Mouse (Mus musculus) hindbrain, embryonic 11.5 days (tissue): ENCODE measurements around the gene Fam189a1. TPM values are rescaled to one million over a fixed set of nuclear protein-coding genes. Genes with fewer than 3 reads are reported as not detected.

ENCODE experiments used
- ATAC-seq: fragments of 200-750 bp; cut with Nextera tagmentation; 2 replicates; pipeline ENCODE4 v1.8.0; 2017; ENCODE audit warnings: mild to moderate bottlenecking, moderate TSS enrichment, moderate library complexity; ENCODE audit not compliant: low FRiP score
- DNase-seq: peaks from one replicate; pipeline ENCODE4 v3.0.0-alpha.2; 2015; ENCODE audit warnings: low spot score
- H3K27ac ChIP-seq: fragments of 300-500 bp; sonication (generic); 2 replicates; pipeline ENCODE4 v1.5.1; 2014; ENCODE audit warnings: mild to moderate bottlenecking, low read depth, low read length
- H3K27me3 ChIP-seq: fragments of 300-500 bp; sonication (generic); 2 replicates; pipeline ENCODE4 v1.6.1; 2014; ENCODE audit warnings: mild to moderate bottlenecking, low read length, moderate library complexity, mixed read lengths; ENCODE audit not compliant: control insufficient read depth, insufficient read depth
- H3K36me3 ChIP-seq: fragments of 300-500 bp; sonication (generic); 2 replicates; pipeline ENCODE4 v1.6.1; 2014; ENCODE audit warnings: mild to moderate bottlenecking, low read length, moderate library complexity, mixed read lengths; ENCODE audit not compliant: control insufficient read depth, insufficient read depth
- H3K4me1 ChIP-seq: fragments of 300-500 bp; sonication (generic); replicated peaks from 2 replicates; pipeline ENCODE4 v1.6.1; 2014; ENCODE audit warnings: low read length, mixed read lengths; ENCODE audit not compliant: control insufficient read depth, insufficient read depth
- H3K4me2 ChIP-seq: fragments of 300-500 bp; sonication (generic); replicated peaks from 2 replicates; pipeline ENCODE4 v1.6.1; 2014; ENCODE audit warnings: mild to moderate bottlenecking, low read depth, low read length
- H3K4me3 ChIP-seq: fragments of 300-500 bp; sonication (generic); 2 replicates; pipeline ENCODE4 v1.5.1; 2014; ENCODE audit warnings: low read depth, low read length
- H3K9ac ChIP-seq: fragments of 300-500 bp; sonication (generic); 2 replicates; pipeline ENCODE4 v1.6.1; 2014; ENCODE audit warnings: low read depth, low read length
- H3K9me3 ChIP-seq: fragments of 300-500 bp; sonication (generic); 2 replicates; pipeline ENCODE4 v1.6.1; 2016; ENCODE audit warnings: low read length; ENCODE audit not compliant: control insufficient read depth
- WGBS: fragments of 180-500 bp; shearing (Covaris S2); extraction: QIAGEN DNeasy Blood & Tissue Kit; methylation state at CpG from one replicate; pipeline ENCODE4 v1.1.7; 2014; 5-methylcytosine and 5-hydroxymethylcytosine counted together
- polyA plus RNA-seq: library from polyadenylated mRNA; unstranded; fragments of >200 nt; fragmentation: Nextera tagmentation; extraction: Ambion mirVana; gene quantifications from 2 replicates; pipeline ENCODE4 v1.2.1, GENCODE M21; 2014

Gene Fam189a1
- polyA plus RNA-seq, 1 experiment from 2014 or later, result 1.6 TPM

DNA sequence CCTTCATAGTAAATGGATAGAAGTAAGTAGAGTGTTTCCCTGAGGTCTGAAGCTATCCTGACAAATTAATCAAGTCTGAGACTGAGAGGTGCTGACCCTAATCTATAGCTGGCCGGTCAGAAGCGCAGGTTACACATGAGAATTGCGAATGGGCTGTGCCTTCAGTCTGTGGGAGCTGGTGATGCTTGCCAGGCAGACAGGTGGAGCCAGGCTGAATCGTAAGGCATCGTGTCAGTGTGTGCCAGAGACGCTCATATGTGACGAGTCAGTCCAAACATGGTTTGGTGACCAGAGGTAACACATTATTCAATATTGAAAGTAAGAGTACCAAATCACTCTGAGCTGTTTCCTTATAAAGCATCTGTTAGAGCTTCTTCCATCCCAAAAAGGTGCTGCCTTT lies 115.3 kb downstream of the Fam189a1 start:
- 93% methylated on average over 7 of the region's 7 CpGs for WGBS
- no peak overlapping the region for H3K9ac ChIP-seq
- DNase-seq (no peak), ATAC-seq (no peak)
- H3K4me1 ChIP-seq, result no peaks in the 10 kb centered on the region
- H3K27ac ChIP-seq, result no peak overlapping the region
- no peaks in the 10 kb centered on the region for H3K9me3 ChIP-seq
- no peaks in the 10 kb centered on the region for H3K36me3 ChIP-seq
- H3K27me3 ChIP-seq, result no peaks in the 10 kb centered on the region
- no peak overlapping the region for H3K4me3 ChIP-seq
- no peak overlapping the region for H3K4me2 ChIP-seq

DNA sequence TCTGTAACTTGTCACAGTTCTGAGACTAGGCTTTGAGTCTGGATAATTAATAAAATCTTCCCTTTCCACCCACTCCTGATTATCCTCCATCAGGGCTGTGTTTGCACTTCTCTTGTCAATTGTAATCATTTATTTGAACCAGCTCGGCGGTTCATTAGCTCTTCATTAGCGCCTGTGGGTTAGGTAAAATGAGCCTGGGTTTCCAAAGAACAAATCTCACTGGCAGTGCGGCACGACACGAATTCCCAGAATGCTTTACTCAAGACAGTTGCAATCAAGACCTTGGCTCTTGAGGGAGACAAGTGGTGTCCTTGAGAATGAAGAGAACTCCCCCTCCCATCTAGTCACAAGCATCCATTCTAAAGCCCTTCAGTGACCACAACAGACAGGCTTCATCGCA lies 124.6 kb downstream of the Fam189a1 start:
- Histone ChIP-seq H3K27ac (no peak overlapping the region), H3K4me2 (no peak overlapping the region), H3K4me3 (no peak overlapping the region), H3K9me3 (no peaks in the 10 kb centered on the region), H3K27me3 (no peaks in the 10 kb centered on the region), H3K9ac (no peak overlapping the region), H3K4me1 (no peaks in the 10 kb centered on the region), H3K36me3 (no peaks in the 10 kb centered on the region)
- 88% methylated on average over 7 of the region's 7 CpGs for WGBS
- ATAC-seq, result no peak
- DNase-seq, result no peak

DNA sequence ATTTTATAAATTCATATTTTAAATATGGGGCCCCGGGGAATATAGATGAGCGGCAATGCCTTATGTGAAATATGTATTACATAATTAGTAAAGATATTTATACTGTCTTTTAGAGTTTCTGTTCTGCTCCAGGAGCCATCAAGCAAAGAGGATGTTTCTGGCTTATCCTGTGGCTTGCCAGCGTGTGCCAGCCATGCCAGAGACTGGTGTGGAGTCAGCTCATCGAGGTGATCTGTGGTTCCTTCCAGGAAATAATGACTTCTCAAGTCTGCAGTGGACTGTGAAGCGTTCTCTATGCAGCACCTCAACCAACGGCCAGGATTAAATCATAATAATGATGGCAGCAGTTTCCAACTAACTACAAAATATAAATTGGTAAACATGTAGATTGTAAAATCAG lies 125.2 kb downstream of the Fam189a1 start:
- no peak for DNase-seq
- WGBS, result 93% methylated on average over 6 of the region's 6 CpGs
- no peak for ATAC-seq

DNA sequence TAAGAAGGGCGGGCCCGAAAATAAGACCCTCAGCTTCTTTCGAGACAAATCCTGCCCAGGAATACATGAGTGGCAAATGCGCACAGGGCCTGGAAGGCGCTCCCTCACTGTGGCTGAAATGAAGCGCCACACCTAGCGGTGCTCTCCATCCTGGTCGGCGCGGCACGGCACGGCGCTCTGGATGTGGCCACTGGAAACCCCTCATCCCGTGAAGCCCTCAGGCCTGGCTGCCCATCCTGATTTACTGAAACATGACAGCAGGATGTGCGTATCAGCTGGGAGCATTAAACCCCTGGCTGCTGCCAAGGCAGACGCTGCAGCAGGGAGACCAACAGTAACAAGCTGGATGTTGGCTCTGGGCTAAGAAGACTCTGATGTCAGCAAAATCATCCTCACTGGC lies 126.4 kb downstream of the Fam189a1 start:
- no peaks in the 10 kb centered on the region for H3K27me3 ChIP-seq
- no peak overlapping the region for H3K4me3 ChIP-seq
- H3K27ac ChIP-seq, result no peak overlapping the region
- DNase-seq (no peak), ATAC-seq (no peak)
- no peaks in the 10 kb centered on the region for H3K9me3 ChIP-seq
- H3K36me3 ChIP-seq, result no peaks in the 10 kb centered on the region
- no peak overlapping the region for H3K4me2 ChIP-seq
- no peaks in the 10 kb centered on the region for H3K4me1 ChIP-seq
- 92% methylated on average over 16 of the region's 16 CpGs for WGBS
- no peak overlapping the region for H3K9ac ChIP-seq

More for the DNA sequence above, 125.2 kb downstream of the Fam189a1 start:
- no peaks in the 10 kb centered on the region for H3K9me3 ChIP-seq
- H3K9ac ChIP-seq, result no peak overlapping the region
- no peaks in the 10 kb centered on the region for H3K36me3 ChIP-seq
- no peaks in the 10 kb centered on the region for H3K4me1 ChIP-seq
- no peaks in the 10 kb centered on the region for H3K27me3 ChIP-seq
- H3K27ac ChIP-seq, result no peak overlapping the region
- no peak overlapping the region for H3K4me2 ChIP-seq
- no peak overlapping the region for H3K4me3 ChIP-seq

DNA sequence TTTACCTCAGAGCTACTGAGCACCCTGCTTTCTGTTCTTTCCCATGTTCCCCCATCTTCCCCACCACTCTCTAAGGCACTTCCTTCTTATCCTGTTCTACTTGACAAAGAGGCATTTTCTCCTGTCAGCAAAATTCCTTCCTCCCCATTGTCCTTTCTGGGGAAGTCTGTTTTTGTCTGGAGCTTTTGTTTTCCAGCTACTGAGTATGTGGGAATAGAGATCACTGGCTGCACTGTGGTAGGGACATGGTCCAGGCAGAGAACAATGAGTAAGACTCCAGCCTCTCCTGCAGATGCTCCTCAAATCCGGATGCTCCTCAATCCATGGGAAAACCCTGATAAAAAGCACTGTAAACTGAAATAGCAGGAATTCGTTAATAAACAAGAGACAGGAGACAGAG lies 135.1 kb downstream of the Fam189a1 start:
- H3K4me2 ChIP-seq, result no peak overlapping the region
- no peak for DNase-seq
- no peaks in the 10 kb centered on the region for H3K36me3 ChIP-seq
- H3K27me3 ChIP-seq, result no peaks in the 10 kb centered on the region
- ATAC-seq, result no peak
- no peaks in the 10 kb centered on the region for H3K4me1 ChIP-seq
- WGBS, result 66% methylated on average over 2 of the region's 2 CpGs
- no peaks in the 10 kb centered on the region for H3K9me3 ChIP-seq
- H3K27ac ChIP-seq, result no peak overlapping the region
- H3K4me3 ChIP-seq, result no peak overlapping the region
- H3K9ac ChIP-seq, result no peak overlapping the region

DNA sequence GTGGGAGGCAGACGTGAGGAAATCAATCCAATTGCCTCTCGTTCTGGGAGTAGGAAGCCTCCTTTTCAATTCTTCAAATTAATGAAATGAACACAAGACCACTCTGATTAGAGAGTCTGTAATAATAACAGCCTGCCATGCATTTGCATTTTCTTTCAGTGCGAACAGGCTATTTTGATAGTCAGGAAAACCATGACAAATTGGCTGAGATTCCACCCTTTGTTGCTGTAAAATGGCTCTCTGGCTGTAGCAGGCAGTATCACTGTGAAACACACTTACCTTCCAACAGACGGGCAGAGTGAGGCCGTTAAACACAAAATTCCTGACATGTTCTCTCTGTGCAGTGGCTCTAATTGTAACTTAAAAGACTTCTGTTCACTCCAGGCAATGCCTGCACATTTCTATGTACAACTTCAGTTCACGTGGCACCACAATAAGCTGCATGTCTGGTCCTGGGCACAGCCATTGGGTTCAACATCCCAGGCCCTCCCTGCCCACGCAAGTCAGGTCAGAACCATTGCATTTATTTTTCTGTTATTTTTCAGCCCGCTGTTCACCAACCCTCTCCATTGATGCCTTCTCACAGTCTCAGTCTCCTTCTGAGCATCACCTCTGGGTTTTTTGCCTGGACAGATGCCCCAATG lies 138.2 kb downstream of the Fam189a1 start:
- H3K9ac ChIP-seq, result no peak overlapping the region
- 44% methylated on average over 8 of the region's 8 CpGs for WGBS
- H3K27me3 ChIP-seq, result no peaks in the 10 kb centered on the region
- H3K4me3 ChIP-seq, result no peak overlapping the region
- ATAC-seq (peak; percentile 75), DNase-seq (peak; percentile 32)
- no peaks in the 10 kb centered on the region for H3K4me1 ChIP-seq
- no peak overlapping the region for H3K27ac ChIP-seq
- H3K9me3 ChIP-seq, result no peaks in the 10 kb centered on the region
- H3K4me2 ChIP-seq, result no peak overlapping the region
- H3K36me3 ChIP-seq, result no peaks in the 10 kb centered on the region

DNA sequence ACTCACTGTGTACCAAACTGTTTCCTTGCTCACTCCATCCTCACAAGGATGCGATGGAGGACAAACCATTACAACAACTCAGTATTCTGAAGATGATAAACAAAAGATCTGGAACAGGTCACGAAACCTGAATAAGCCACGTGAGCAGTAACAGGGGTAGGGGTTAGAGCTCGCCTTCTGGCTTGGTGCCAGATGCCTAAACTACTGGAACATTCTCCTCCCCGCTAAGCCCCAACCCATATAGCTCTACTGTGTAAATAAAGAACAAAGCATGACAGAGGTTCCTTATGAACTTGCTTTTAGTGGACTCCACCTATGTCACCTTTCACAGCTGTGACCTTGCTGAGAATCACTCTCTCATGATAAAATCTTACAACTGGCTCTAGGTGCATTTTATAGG lies 139.0 kb downstream of the Fam189a1 start:
- no peaks in the 10 kb centered on the region for H3K4me1 ChIP-seq
- no peak overlapping the region for H3K9ac ChIP-seq
- no peaks in the 10 kb centered on the region for H3K9me3 ChIP-seq
- no peak for ATAC-seq
- no peak overlapping the region for H3K4me3 ChIP-seq
- 78% methylated on average over 5 of the region's 5 CpGs for WGBS
- H3K4me2 ChIP-seq, result no peak overlapping the region
- DNase-seq, result no peak
- H3K27ac ChIP-seq, result no peak overlapping the region
- H3K27me3 ChIP-seq, result no peaks in the 10 kb centered on the region
- no peaks in the 10 kb centered on the region for H3K36me3 ChIP-seq

DNA sequence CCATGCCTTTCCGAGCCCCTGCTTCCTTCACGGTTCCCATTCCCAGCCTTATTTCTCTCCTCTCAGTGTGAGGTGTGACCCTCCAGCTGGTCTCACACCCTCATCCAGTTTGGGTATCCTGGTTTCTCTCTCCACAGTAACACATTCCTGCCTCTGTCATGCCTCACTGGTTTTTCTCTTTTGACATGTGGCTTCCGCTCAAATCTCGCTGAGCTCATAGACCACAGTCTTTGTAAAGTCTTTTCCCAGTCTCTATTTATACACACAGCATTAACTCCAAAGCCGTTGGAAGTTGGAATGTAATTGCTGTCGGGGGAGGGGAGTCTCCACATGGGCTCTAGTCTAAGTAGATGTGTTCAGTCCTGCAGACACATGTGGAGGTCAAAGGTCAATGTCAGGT lies 145.2 kb downstream of the Fam189a1 start:
- Histone ChIP-seq H3K4me3 (no peak overlapping the region), H3K9me3 (no peaks in the 10 kb centered on the region), H3K36me3 (no peaks in the 10 kb centered on the region), H3K9ac (no peak overlapping the region), H3K4me2 (no peak overlapping the region), H3K27me3 (no peaks in the 10 kb centered on the region), H3K4me1 (no peaks in the 10 kb centered on the region), H3K27ac (no peak overlapping the region)
- DNase-seq (peak; percentile 21), ATAC-seq (0 out of 2 replicates have a peak, but pooled peaks have one; percentile 38)
- 46% methylated on average over 6 of the region's 6 CpGs for WGBS

DNA sequence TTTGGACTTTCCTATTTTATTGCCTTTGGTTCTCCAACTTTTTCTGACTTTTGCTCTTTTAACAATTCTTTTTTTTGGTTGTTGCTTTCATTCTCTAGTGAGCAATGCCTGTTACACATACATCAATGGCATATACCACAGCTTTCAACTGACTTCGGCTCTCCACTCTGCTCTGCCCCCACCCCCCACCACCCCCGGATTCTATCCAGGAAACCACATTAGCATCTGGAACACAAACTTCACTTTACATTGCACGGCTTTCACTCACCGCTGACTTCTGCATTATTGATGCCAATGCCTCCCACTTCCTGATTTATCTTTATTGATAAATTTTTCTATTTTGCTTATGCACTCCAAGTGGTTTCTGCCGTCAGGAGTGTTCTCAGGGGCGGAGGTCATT lies 146.1 kb downstream of the Fam189a1 start:
- H3K9ac ChIP-seq, result no peak overlapping the region
- DNase-seq, result no peak
- H3K4me3 ChIP-seq, result no peak overlapping the region
- H3K27ac ChIP-seq, result no peak overlapping the region
- H3K36me3 ChIP-seq, result no peaks in the 10 kb centered on the region
- no peaks in the 10 kb centered on the region for H3K9me3 ChIP-seq
- no peaks in the 10 kb centered on the region for H3K27me3 ChIP-seq
- ATAC-seq, result no peak
- 53% methylated on average over 6 of the region's 6 CpGs for WGBS
- H3K4me1 ChIP-seq, result no peaks in the 10 kb centered on the region
- no peak overlapping the region for H3K4me2 ChIP-seq
